ENCODE assay signal across 21 mouse cellular contexts in the genomic region with DNA sequence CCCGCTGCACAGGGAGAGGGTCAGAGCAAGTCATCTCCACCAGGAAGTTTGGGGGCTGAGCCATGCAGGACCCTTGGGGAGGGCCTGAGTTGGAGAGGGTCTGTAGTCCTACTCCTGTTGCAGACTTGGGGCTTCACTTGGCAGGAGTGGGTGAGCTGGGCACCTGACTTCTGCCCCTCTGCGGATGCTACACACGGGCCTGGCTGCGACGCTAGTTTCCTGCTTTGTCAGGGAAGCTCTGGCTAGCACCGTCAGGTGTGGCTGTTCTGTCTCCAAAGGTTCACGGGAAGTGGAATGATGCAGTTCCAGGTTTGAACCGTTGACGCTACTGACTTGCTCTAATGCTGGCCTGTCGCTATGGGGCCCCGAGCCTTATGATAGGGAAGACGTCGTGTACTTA.
A peak's percentile ranks its signal among the peaks of the same experiment; 100 is the strongest.
DNase-seq lines count a peak whose midpoint lies in the region; ATAC-seq and TF ChIP-seq lines count a peak whose summit lies in the region.
"Had no signal": no experiment of that assay in that cellular context is flagged by ENCODE, and none has a peak within 500 bp of the region (broad histone marks: within the 10 kb centered on the region; RNA-seq: fewer than 3 reads in every experiment).

No protein-coding gene starts in this region.

- no peak for TF ChIP-seq CTCF in stomach, postnatal 0 days (IDR thresholded peaks at IDR 0.05; ENCODE audit: low read depth)
- no peak for TF ChIP-seq CTCF in layer of hippocampus, adult 2 months (conservative IDR thresholded peaks at IDR 0.05)

- H3K9me3 ChIP-seq in embryonic facial prominence, embryonic 14.5 days (ENCODE audit: control insufficient read depth, low read length): no peaks in the 10 kb centered on the region
- H3K9me3 ChIP-seq in embryonic facial prominence, embryonic 10.5 days: no peaks in the 10 kb centered on the region
- no peaks in the 10 kb centered on the region for H3K9me3 ChIP-seq in hindbrain, embryonic 10.5 days
- H3K9me3 ChIP-seq in hindbrain, embryonic 13.5 days: no peaks in the 10 kb centered on the region
- no peaks in the 10 kb centered on the region for H3K9me3 ChIP-seq in limb, embryonic 12.5 days
- no peaks in the 10 kb centered on the region for H3K9me3 ChIP-seq in limb, embryonic 10.5 days (replicated peaks)
- H3K9me3 ChIP-seq in stomach, postnatal 0 days (ENCODE audit: control insufficient read depth, low read length): no peaks in the 10 kb centered on the region
- H3K9me3 ChIP-seq: heart, embryonic 15.5 days; midbrain, embryonic 12.5 days; neural tube, embryonic 12.5 days had no signal

- no peaks in the 10 kb centered on the region for H3K27me3 ChIP-seq in embryonic facial prominence, embryonic 14.5 days (replicated peaks; ENCODE audit: control insufficient read depth, insufficient read depth, low read length)
- H3K27me3 ChIP-seq in embryonic facial prominence, embryonic 10.5 days (replicated peaks; ENCODE audit: low read depth, poor library complexity, severe bottlenecking): no peaks in the 10 kb centered on the region
- no peaks in the 10 kb centered on the region for H3K27me3 ChIP-seq in hindbrain, embryonic 10.5 days (ENCODE audit: insufficient read depth, poor library complexity, severe bottlenecking)
- no peaks in the 10 kb centered on the region for H3K27me3 ChIP-seq in hindbrain, embryonic 13.5 days
- no peaks in the 10 kb centered on the region for H3K27me3 ChIP-seq in limb, embryonic 12.5 days
- no peaks in the 10 kb centered on the region for H3K27me3 ChIP-seq in limb, embryonic 10.5 days (ENCODE audit: low read depth, poor library complexity, severe bottlenecking)
- H3K27me3 ChIP-seq in stomach, postnatal 0 days (ENCODE audit: control insufficient read depth, insufficient read depth, low read length): no peaks in the 10 kb centered on the region
- H3K27me3 ChIP-seq: heart, embryonic 15.5 days; midbrain, embryonic 12.5 days; neural tube, embryonic 12.5 days had no signal

- H3K27ac ChIP-seq in embryonic facial prominence, embryonic 14.5 days (replicated peaks; ENCODE audit: low read depth, low read length): peak overlapping the region; percentile 59; the same call in 1 of the 2 replicates
- no peak overlapping the region for H3K27ac ChIP-seq in embryonic facial prominence, embryonic 10.5 days (replicated peaks)
- 0 out of 2 replicates have a peak overlapping the region, but pooled peaks have one; percentile 29 for H3K27ac ChIP-seq in hindbrain, embryonic 10.5 days
- H3K27ac ChIP-seq in hindbrain, embryonic 13.5 days: no peak overlapping the region
- H3K27ac ChIP-seq in limb, embryonic 12.5 days: peak overlapping the region; percentile 69
- H3K27ac ChIP-seq in limb, embryonic 10.5 days: no peak overlapping the region
- 0 out of 2 replicates have a peak overlapping the region, but pooled peaks have one; percentile 78 for H3K27ac ChIP-seq in stomach, postnatal 0 days (replicated peaks)
- no peak overlapping the region for H3K27ac ChIP-seq in layer of hippocampus, adult 2 months
- H3K27ac ChIP-seq: heart, embryonic 15.5 days; hindbrain, postnatal 0 days; liver, embryonic 14.5 days; midbrain, embryonic 12.5 days; neural tube, embryonic 12.5 days had no signal

- no peak overlapping the region for H3K4me2 ChIP-seq in embryonic facial prominence, embryonic 14.5 days (ENCODE audit: low read depth, low read length)
- H3K4me2 ChIP-seq in hindbrain, embryonic 13.5 days: no peak overlapping the region
- no peak overlapping the region for H3K4me2 ChIP-seq in limb, embryonic 12.5 days
- H3K4me2 ChIP-seq in stomach, postnatal 0 days (replicated peaks; ENCODE audit: low read depth): no peak overlapping the region
- H3K4me2 ChIP-seq: heart, embryonic 15.5 days; lung, embryonic 14.5 days; midbrain, embryonic 12.5 days; neural tube, embryonic 12.5 days had no signal

- WGBS in embryonic facial prominence, embryonic 14.5 days: 91% methylated on average over 13 of the region's 13 CpGs
- 95% methylated on average over 13 of the region's 13 CpGs for WGBS in embryonic facial prominence, embryonic 10.5 days
- WGBS in hindbrain, embryonic 10.5 days: 96% methylated on average over 13 of the region's 13 CpGs
- 94% methylated on average over 13 of the region's 13 CpGs for WGBS in hindbrain, embryonic 13.5 days
- 91% methylated on average over 13 of the region's 13 CpGs for WGBS in limb, embryonic 12.5 days
- WGBS in limb, embryonic 10.5 days: 95% methylated on average over 13 of the region's 13 CpGs
- 85% methylated on average over 13 of the region's 13 CpGs for WGBS in stomach, postnatal 0 days

- no peak for DNase-seq in embryonic facial prominence, embryonic 14.5 days (ENCODE audit: low spot score)
- DNase-seq in embryonic facial prominence, embryonic 10.5 days (ENCODE audit: low spot score): no peak
- DNase-seq in hindbrain, embryonic 10.5 days (ENCODE audit: low spot score): no peak
- no peak for DNase-seq in limb, embryonic 10.5 days (ENCODE audit: low spot score)
- no peak for DNase-seq in stomach, postnatal 0 days (ENCODE audit: low spot score)
- no peak for DNase-seq in layer of hippocampus, adult 2 months (ENCODE audit: low spot score in 2 of 2)
- DNase-seq: adrenal gland, postnatal 14 days; cerebellum, adult 8-10 months; kidney, postnatal 4 days; lung, embryonic 14.5 days; retina, postnatal 1 day; right cerebral cortex, postnatal 25 days; thymus, adult 2 months; thymus, postnatal 4 days had no signal

- peaks cover 45% of the 10 kb centered on the region for H3K36me3 ChIP-seq in embryonic facial prominence, embryonic 14.5 days (ENCODE audit: control insufficient read depth, insufficient read depth, low read length)
- H3K36me3 ChIP-seq in embryonic facial prominence, embryonic 10.5 days (replicated peaks): peaks cover 44% of the 10 kb centered on the region
- H3K36me3 ChIP-seq in hindbrain, embryonic 10.5 days: peaks cover 48% of the 10 kb centered on the region
- H3K36me3 ChIP-seq in hindbrain, embryonic 13.5 days: peaks cover 42% of the 10 kb centered on the region
- peaks cover 34% of the 10 kb centered on the region for H3K36me3 ChIP-seq in limb, embryonic 12.5 days
- H3K36me3 ChIP-seq in limb, embryonic 10.5 days: peaks cover 41% of the 10 kb centered on the region
- H3K36me3 ChIP-seq in stomach, postnatal 0 days (ENCODE audit: control insufficient read depth, insufficient read depth, low read length): peaks cover 21% of the 10 kb centered on the region

- peaks cover 33% of the 10 kb centered on the region for H3K4me1 ChIP-seq in embryonic facial prominence, embryonic 14.5 days (ENCODE audit: control insufficient read depth, insufficient read depth, low read length)
- H3K4me1 ChIP-seq in embryonic facial prominence, embryonic 10.5 days: peaks cover 37% of the 10 kb centered on the region
- H3K4me1 ChIP-seq in hindbrain, embryonic 10.5 days (replicated peaks): peaks cover 33% of the 10 kb centered on the region
- H3K4me1 ChIP-seq in hindbrain, embryonic 13.5 days (replicated peaks): peaks cover 26% of the 10 kb centered on the region
- H3K4me1 ChIP-seq in limb, embryonic 12.5 days (replicated peaks): peaks cover 44% of the 10 kb centered on the region
- peaks cover 37% of the 10 kb centered on the region for H3K4me1 ChIP-seq in limb, embryonic 10.5 days
- peaks cover 10% of the 10 kb centered on the region for H3K4me1 ChIP-seq in stomach, postnatal 0 days (replicated peaks; ENCODE audit: control insufficient read depth, insufficient read depth)

- H3K9ac ChIP-seq in embryonic facial prominence, embryonic 14.5 days (ENCODE audit: low read depth, low read length): no peak overlapping the region
- H3K9ac ChIP-seq in hindbrain, embryonic 13.5 days: no peak overlapping the region
- no peak overlapping the region for H3K9ac ChIP-seq in limb, embryonic 12.5 days (replicated peaks)
- no peak overlapping the region for H3K9ac ChIP-seq in stomach, postnatal 0 days (ENCODE audit: low read length)
- H3K9ac ChIP-seq: heart, embryonic 15.5 days; liver, embryonic 14.5 days; lung, embryonic 14.5 days; midbrain, embryonic 12.5 days; neural tube, embryonic 12.5 days had no signal

- TF ChIP-seq EP300 in stomach, postnatal 0 days (optimal IDR thresholded peaks at IDR 0.05): no peak

- ATAC-seq in embryonic facial prominence, embryonic 14.5 days (ENCODE audit: low read depth): no peak
- ATAC-seq in hindbrain, embryonic 13.5 days (ENCODE audit: low FRiP score): no peak
- ATAC-seq in limb, embryonic 12.5 days (ENCODE audit: insufficient number of reproducible peaks, insufficient read depth, low FRiP score, low TSS enrichment, low read depth): no peak
- ATAC-seq in stomach, postnatal 0 days (ENCODE audit: low FRiP score, low TSS enrichment): no peak
- ATAC-seq: hindbrain, postnatal 0 days had no signal

- no peak overlapping the region for H3K4me3 ChIP-seq in embryonic facial prominence, embryonic 14.5 days (ENCODE audit: low read depth, low read length)
- H3K4me3 ChIP-seq in embryonic facial prominence, embryonic 10.5 days: no peak overlapping the region
- H3K4me3 ChIP-seq in hindbrain, embryonic 10.5 days: no peak overlapping the region
- no peak overlapping the region for H3K4me3 ChIP-seq in hindbrain, embryonic 13.5 days
- H3K4me3 ChIP-seq in limb, embryonic 12.5 days (replicated peaks): no peak overlapping the region
- H3K4me3 ChIP-seq in limb, embryonic 10.5 days: no peak overlapping the region
- H3K4me3 ChIP-seq in stomach, postnatal 0 days (ENCODE audit: low read depth, low read length): no peak overlapping the region
- no peak overlapping the region for H3K4me3 ChIP-seq in layer of hippocampus, adult 2 months
- H3K4me3 ChIP-seq: heart, embryonic 15.5 days; midbrain, embryonic 12.5 days; neural tube, embryonic 12.5 days had no signal

Comparison
In these comparisons a context has a peak if more than half of its experiments do, and no peak if none do; other contexts are left out.
1. H3K27ac ChIP-seq: peak in embryonic facial prominence, embryonic 14.5 days (single experiment), hindbrain, embryonic 10.5 days (single experiment), limb, embryonic 12.5 days (single experiment) and stomach, postnatal 0 days (single experiment); none in embryonic facial prominence, embryonic 10.5 days (single experiment), hindbrain, embryonic 13.5 days (single experiment), limb, embryonic 10.5 days (single experiment) and layer of hippocampus, adult 2 months (single experiment).